Mouse (Mus musculus): Measurements from ENCODE around the gene Slit3. TPM values are rescaled to one million over a fixed set of nuclear protein-coding genes. Genes with fewer than 3 reads are reported as not detected.

Gene Slit3
- total RNA-seq, 2 experiments from 2014 or later = 41.4 to 47.4 TPM

DNA sequence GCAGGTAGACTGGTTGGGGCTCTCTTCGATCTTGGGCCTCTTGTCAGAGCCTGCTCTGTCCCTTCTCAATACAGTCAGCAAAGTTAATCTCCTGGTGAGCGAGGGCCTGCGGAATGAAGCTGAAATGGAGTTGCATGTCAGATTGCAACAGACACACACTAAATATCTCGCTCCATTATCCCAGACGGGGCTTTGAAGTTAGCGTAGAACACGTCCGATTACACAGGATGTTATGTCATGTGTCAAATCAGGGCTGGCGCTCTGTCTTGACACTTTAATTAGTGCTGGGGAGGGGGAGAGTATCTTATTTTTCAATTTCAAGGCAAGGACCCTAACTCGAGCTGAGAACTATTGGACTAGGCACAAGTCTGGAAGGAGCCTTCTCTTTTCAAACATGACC is 243.4 kb downstream of the Slit3 start:
- intact Hi-C loops (cut with DNase I) = no loop called here

DNA sequence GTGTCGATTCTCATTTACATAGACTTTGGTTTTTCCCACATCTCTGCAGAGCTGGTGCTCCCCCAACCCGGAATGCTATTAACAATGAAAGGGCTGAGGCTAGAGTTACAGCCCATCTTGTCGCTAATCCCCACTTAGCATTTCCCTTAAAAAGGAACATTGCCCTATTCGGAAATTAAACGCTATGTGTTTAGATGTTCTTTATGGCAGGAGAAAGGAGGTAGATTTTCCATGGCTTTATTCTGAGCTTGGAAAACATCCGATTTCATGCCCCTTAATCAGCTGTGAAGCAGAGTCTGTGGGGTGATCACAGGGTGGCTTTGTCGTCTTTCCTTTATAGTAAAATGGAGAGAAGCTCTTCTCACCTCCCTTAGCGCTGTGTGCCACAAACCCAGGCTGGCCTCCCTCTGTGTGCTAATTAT is 244.5 kb downstream of the Slit3 start:
- intact Hi-C loops (cut with DNase I) = no loop called here

More for the DNA sequence above, 243.4 kb downstream of the Slit3 start:
- DNase-seq (ENCODE audit: extremely low spot score in 1 of 2, low spot score in 2 of 2) = no peak

DNA sequence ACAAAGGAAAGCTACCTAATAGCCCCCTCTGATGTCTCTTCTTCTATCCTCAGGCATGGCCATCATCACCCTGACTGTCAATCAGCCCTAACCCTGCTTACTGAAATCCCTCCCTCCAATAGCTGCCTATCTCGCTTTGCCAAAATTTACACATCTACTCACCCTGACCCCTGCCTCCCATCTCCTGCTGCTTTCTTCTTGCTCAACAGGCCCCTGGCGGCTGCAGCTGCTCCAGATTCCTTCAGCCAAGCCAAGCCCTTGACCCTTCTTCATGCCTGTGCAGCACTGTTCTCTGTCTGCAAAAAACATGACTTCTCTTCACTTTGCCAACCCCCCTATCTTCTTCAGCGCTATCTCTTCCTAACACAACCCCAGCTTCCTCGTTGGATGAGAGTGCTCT is 245.6 kb downstream of the Slit3 start:
- DNase-seq (ENCODE audit: extremely low spot score in 1 of 2, low spot score in 2 of 2) = no peak
- intact Hi-C loops (cut with DNase I) = no loop called here

More for the DNA sequence above, 244.5 kb downstream of the Slit3 start:
- DNase-seq (ENCODE audit: extremely low spot score in 1 of 2, low spot score in 2 of 2) = no peak

DNA sequence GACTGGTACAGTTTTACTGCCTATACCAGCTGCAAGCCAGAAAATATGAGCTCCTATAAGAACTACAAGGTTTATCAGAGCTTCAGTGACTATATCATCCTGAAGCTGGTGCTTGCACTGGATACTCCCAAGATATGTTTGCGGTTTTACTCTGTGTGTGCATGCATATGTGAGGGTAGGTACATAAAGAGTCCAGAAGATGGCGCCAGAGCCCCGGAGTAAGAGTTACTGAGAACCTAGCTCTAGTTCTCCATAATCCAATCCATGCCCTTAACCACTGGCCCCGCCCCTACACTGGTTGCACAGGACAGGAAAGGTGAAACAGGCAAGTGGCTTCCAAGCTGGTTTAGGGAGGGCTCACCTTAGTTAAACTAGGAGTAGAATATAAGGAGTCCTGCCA is 246.2 kb downstream of the Slit3 start:
- no peak for DNase-seq (ENCODE audit: extremely low spot score in 1 of 2, low spot score in 2 of 2)
- intact Hi-C loops (cut with DNase I) = no loop called here

DNA sequence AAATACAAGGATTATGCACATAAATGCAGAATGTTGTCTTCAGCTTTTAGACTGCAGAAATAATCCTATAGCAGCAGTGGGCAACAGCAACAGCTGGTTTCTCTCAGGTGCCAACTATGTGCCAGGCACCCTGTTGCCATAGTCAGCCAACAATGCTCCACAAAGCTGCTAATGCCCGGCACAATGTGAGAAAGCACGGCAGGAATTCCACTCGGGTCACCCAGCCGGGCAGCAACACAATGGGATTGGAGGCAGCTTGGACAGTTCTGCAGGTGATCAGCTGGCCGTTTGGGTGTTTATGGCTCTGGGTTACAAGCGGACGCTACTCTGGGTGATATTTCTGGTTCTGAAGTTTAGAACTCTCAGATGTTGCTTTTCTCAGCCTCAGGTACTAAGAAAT is 248.9 kb downstream of the Slit3 start:
- DNase-seq (ENCODE audit: extremely low spot score in 1 of 2, low spot score in 2 of 2) = no peak
- intact Hi-C loops (cut with DNase I) = no loop called here

DNA sequence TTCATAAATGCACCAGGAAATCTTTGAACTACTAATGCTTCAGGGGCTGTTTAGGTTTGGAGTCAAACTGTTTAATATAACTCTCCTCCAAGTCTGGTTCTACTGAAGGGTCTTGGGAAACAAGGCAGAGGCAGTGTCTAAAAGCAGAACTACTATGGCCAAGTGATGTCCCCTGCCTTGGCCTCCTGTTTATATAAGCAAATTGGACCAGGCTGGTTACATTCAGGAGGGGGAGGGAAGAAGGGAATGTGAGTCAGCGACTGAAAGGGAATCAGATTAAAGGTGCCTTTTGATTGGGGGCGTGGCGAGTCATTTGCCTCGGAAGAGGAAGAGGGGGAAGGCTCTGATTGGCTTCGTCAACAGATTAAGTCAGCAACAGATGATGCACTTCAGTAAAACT is 249.7 kb downstream of the Slit3 start:
- intact Hi-C loops (cut with DNase I) = no loop called here
- no peak for DNase-seq (ENCODE audit: extremely low spot score in 1 of 2, low spot score in 2 of 2)

DNA sequence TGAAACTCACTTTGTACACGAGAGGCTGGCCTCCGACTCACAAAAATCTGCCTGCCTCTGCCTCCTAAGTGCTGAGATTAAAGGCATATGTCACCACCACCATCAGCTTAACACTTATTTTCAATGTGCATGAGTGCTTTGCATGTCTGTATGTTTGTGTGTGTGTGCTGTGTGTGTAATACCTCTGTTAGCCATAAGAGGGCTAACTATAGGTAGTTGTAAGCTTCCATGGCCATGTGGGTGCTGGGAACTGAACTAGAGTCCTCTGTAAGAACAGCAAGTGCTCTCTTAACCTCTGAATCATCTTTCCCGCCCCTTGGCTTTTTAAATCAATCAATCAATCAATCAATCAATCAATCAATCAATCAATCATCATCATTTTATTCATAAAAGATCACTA is 251.4 kb downstream of the Slit3 start:
- intact Hi-C loops (cut with DNase I) = no loop called here
- DNase-seq (ENCODE audit: extremely low spot score in 1 of 2, low spot score in 2 of 2) = no peak

DNA sequence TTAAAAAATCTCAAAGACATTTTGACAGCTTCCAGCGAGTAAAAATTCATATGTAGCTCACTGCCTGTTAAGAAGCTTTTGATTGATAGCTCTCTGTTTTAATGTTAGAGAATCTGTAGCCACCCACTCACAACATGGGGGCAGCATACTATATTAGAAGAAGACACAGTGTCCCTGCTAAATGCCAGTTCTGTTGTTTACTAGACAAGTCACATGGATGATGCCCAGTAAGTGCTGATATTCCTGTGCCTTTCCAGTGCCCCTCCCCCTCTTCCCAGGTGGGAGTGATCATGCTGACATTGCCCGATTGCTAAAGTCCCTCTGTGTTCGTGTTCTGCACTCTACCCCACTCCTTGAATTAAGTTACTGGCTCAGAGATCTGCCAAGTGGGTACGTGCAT is 254.0 kb downstream of the Slit3 start:
- no peak for DNase-seq (ENCODE audit: extremely low spot score in 1 of 2, low spot score in 2 of 2)
- intact Hi-C loops (cut with DNase I) = no loop called here

DNA sequence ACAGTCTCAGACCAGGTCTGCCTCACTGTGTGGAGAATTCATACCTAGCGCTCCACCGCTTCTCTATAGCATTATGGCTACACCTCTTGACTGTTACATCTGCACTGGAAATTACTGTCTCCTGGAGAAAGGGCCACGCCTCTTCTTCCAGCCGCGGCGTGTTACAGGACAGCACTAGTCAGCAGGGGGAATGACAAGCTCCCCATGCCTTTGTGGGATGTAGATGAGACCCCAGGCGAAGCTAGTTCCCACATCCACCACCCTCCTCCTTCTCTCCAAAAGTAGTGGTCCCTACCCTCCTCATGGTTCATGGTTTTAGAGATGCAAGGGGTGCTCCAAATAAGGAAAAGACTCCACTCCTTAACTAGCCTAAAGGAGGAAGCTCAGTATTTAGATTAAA is 257.8 kb downstream of the Slit3 start:
- DNase-seq (ENCODE audit: extremely low spot score in 1 of 2, low spot score in 2 of 2) = no peak
- intact Hi-C loops (cut with DNase I) = no loop called here

DNA sequence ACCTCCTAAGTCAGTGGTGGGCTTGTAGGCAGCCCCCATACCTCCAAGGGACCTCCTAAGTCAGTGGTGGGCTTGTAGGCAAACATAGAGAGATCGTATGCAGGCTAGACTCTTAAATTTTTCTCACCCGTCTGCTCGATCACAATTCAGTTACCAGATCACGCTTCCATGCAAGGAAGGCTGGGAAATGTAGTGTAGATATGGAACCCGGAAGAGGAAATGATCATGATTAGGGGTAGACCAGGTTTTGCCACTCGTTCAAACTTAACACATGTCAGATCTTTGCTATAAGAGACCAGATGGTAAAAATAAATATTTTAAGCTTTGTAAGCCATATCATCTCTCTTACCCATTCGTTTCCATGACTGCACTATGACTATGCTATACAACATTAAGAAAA is 258.4 kb downstream of the Slit3 start:
- no peak for DNase-seq (ENCODE audit: extremely low spot score in 1 of 2, low spot score in 2 of 2)
- intact Hi-C loops (cut with DNase I) = no loop called here

DNA sequence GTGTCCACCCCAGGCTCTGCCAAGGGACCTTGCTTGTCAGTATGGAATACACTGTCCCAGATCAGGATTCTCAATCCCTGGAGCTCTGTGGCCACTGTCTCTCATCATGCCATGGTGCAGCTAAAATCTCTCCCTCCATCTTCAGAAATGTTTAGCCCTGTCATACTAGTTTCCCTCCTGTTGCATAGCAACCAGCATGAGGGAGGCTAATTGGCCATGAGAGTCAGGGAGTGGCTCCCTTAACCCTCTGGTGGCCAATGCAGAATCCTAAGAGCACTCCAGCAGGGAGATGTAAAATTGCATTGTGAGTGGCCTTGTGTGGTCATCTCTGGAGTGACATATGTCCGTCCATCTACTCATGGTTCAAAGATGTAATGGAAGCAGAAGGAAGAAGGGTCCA is 259.7 kb downstream of the Slit3 start:
- DNase-seq (ENCODE audit: extremely low spot score in 1 of 2, low spot score in 2 of 2) = no peak
- intact Hi-C loops (cut with DNase I) = no loop called here

DNA sequence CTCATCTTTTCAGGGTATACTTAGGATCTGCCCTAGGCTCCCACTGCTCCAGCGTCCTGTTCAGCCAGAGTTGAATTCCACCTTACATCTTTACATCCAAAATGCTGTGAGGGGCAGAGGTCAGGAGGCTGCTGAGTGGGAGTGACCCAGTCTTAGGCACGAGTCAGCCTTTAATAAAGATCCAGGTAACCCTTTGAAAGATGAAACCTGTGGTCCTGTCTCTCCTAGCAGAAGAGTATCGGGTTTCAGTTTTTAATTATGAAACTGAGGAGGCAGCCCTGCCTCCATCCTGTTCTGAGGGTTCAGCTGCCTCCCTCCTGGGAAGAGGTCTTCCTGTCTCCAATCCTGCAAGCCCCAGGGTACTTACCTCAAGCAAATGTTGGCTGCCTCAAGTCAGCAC is 264.4 kb downstream of the Slit3 start:
- no peak for DNase-seq (ENCODE audit: extremely low spot score in 1 of 2, low spot score in 2 of 2)
- intact Hi-C loops (cut with DNase I) = no loop called here

DNA sequence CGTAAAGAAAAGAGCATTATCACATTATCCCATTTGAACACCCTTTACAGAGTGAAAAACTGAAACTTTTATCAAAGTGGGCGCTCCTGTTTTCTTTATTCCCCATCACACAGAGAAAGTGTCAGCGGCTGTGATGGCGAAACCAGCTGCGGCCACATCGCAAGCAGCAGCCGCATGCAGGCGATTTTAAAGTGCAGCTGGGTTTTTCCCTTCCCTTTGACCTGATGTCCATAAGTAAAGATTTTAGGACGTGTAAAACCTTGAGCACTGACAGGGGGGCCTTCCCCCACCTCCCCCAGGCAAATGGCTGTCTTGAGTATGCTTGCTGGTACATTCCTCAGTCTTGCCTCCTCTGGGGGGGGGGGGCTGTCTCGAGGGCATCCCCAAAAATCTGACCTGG is 266.8 kb downstream of the Slit3 start:
- intact Hi-C loops (cut with DNase I) = no loop called here
- DNase-seq (ENCODE audit: extremely low spot score in 1 of 2, low spot score in 2 of 2) = no peak

DNA sequence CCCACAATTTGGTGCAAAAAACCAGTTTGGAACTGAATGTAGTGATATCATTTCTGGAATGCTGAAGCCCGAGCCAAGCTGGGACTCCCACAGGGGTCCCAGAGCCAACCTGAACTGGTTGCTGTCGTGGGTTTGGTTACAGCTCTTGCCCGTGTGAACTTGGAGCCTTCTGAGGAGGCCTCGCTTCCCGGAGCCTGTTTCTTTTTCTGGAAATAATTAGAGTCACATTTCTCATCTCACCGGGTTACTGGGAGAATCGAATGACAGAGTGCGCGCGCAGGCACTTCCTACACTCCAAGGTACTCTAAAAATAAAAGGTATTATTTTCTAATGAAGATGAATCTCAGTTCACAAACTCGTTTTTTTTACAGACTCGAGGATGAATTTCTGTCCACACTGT is 267.4 kb downstream of the Slit3 start:
- intact Hi-C loops (cut with DNase I) = no loop called here
- DNase-seq (ENCODE audit: extremely low spot score in 1 of 2, low spot score in 2 of 2) = no peak

DNA sequence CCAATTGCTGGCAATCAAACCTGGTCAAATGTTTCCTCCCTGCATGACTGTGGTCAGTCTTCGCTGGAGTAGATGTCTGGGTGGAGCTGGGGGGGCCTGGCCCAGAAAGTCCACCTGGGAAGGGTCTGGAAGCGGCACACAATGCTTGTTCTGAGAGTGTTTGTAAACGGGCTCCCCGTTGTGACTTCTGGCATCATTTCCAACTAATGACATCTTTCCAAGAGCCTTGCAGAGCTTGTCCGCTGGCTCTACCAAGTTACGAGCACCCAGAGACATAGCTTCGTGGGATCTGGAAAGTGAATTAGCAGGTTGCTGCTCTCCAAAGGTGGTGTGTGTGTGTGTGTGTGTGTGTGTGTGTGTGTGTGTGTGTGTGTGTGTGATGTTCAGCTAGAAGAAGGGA is 268.3 kb downstream of the Slit3 start:
- no peak for DNase-seq (ENCODE audit: extremely low spot score in 1 of 2, low spot score in 2 of 2)
- intact Hi-C loops (cut with DNase I) = no loop called here

DNA sequence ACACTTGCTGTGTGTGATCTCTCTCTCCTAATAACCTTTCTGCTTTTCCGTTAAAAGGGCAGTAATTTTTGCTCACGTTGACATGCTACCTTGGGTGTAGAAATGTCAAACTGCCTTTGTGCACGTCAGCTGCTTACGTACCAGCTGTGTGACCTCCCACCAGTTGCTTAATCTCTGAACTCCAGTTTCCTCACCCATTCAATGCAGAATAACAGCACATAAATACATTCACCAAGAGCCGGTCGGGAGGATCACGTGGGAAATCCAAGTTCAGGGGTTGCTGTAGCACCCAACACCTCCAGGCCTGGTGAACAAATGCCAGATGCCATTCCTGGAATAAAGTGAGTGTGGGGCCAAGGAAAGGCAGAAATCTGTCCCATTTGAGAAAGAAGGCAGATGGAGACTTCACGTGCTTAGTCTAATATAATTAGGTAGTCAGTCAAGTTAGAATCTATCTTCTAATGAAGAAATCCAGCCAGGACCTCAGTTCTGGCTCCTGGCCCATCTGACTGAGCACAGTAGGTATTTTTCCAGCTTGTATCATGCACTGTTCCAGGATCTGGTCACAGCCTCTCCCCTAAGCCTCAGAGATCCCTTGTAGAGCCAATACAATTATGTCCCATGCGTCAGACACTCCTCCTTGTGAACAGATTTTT is 268.9 kb downstream of the Slit3 start:
- DNase-seq (ENCODE audit: extremely low spot score in 1 of 2, low spot score in 2 of 2) = no peak
- intact Hi-C loops (cut with DNase I) = no loop called here

DNA sequence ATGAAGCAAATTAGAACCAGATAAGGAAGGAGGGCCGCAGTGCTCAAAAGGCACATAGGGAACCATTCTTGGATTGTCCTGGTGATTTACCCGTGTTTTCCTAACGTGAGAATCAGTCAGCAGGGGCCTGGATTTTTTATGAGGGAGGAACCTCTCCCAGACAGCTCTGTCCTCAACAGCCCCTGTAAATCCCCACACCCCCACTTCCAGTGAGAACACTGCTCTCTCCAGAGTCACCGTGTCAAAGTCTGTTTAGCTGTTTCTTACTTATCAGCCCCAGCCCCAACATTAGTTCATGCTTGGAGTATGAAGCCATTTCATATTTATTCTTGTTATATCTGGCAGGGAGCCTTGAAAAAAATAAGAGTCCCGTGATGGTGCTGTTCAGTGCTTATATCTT is 272.8 kb downstream of the Slit3 start:
- intact Hi-C loops (cut with DNase I) = no loop called here
- no peak for DNase-seq (ENCODE audit: extremely low spot score in 1 of 2, low spot score in 2 of 2)

DNA sequence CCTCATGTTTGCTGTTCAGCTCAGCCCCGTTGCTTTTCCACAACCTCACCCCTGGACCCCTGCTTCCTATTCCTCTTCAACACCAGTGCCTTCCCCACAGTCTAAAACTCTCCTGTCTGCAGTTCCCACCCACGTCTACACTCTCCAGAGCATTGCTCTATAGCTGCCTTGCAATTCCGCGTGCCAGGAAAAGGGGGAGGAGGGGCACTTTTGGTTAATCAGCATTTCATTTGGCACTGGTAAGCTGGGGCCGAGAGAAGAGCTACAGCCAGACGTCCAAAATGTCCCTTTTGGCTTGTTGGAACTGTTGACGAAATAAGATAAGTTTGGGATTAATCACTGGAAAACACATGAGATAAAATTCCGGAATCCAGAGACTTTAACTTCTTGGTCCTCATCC is 274.4 kb downstream of the Slit3 start:
- intact Hi-C loops (cut with DNase I) = no loop called here
- DNase-seq (ENCODE audit: extremely low spot score in 1 of 2, low spot score in 2 of 2) = no peak

DNA sequence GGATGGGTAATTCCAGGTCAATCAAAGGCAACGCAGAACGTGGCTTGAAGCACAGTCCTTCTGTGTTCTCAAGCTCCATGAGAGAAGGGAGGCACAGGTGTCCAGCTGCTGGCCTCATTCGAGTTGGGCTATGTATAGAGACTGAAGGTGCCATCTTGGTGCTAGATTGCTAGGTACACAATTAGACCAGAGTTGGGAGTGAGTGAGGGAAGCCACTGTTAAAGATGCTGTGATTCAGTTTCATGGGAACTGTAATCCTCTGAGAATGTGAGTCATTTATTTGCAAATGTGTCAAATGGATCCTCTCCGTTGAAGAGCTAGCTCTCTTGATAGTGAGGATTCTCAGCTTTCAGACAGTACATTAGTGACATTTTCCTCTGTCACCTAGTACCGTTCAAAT is 277.3 kb downstream of the Slit3 start:
- intact Hi-C loops (cut with DNase I) = no loop called here

DNA sequence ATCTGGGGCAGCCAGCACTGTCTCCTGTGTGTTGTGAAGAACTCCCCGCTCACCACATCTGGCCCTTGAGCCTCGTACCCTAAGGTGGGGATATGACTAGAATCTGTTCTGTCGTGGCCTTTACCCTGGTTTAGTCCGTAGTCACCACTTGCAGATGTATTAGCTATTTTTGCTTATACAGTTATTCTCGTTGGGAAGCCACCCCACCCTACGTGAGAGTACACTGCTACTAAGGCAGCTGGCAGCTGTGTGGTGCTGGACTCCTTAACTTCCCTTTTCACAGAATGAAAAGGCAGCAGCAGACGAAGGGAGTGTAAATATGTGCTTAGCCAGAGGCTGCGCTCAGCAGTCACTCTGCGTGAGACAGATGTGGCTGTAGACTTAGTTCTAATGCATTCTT is 282.5 kb downstream of the Slit3 start:
- DNase-seq (ENCODE audit: extremely low spot score in 1 of 2, low spot score in 2 of 2) = no peak
- intact Hi-C loops (cut with DNase I) = loop anchor here (10.0 kb wide), 1 partner anchor 399 kb away; no protein-coding TSS in a partner anchor

More for the DNA sequence above, 277.3 kb downstream of the Slit3 start:
- no peak for DNase-seq (ENCODE audit: extremely low spot score in 1 of 2, low spot score in 2 of 2)

DNA sequence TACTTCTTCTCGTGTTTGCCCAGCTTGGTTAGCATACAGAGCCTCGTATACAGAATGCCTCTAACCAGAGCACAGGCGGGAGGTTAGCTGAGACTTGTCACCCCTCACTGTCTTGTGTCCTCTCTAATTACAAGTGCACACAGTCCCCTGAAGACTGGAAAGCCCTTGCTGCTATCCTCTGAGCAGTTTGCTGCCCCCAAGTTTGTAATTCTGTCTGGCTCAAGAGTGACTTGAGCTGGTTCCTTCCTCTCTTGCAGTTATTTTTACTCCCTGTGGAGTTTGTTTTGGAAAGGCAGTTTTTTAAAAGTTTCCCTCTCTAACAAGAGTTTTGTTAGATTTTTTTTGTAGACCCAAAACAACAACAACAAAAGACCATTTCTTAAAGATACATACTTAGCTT is 285.0 kb downstream of the Slit3 start:
- no peak for DNase-seq (ENCODE audit: extremely low spot score in 1 of 2, low spot score in 2 of 2)
- intact Hi-C loops (cut with DNase I) = loop anchor here (2.0 to 10.0 kb wide), 3 partner anchors 401 to 564 kb away; no protein-coding TSS in a partner anchor

All from left cerebral cortex, postnatal 10 days (tissue).